Mouse (Mus musculus) neural tube, embryonic 11.5 days (tissue): ENCODE data around the gene Dock11. TPM values are rescaled to one million over a fixed set of nuclear protein-coding genes. Genes with fewer than 3 reads are reported as not detected.

Experiments
- ATAC-seq: fragments of 200-750 bp; cut with Nextera tagmentation; 2 replicates; pipeline ENCODE4 v1.8.0; 2017; ENCODE audit warnings: moderate number of reproducible peaks, mild to moderate bottlenecking, moderate TSS enrichment, moderate library complexity; ENCODE audit not compliant: insufficient read depth, low FRiP score, low TSS enrichment
- DNase-seq: peaks from one replicate; pipeline ENCODE4 v3.0.0-alpha.2; 2015; ENCODE audit warnings: low spot score
- H3K27ac ChIP-seq: fragments of 300-500 bp; sonication (generic); 2 replicates; pipeline ENCODE4 v1.5.1; 2014; ENCODE audit warnings: low read depth, mild to moderate bottlenecking, low read length
- H3K27me3 ChIP-seq: fragments of 300-500 bp; sonication (generic); 2 replicates; pipeline ENCODE4 v1.6.1; 2014; ENCODE audit warnings: mild to moderate bottlenecking, low read length, mixed read lengths; ENCODE audit not compliant: control insufficient read depth, insufficient read depth
- H3K36me3 ChIP-seq: fragments of 300-500 bp; sonication (generic); 2 replicates; pipeline ENCODE4 v1.6.1; 2014; ENCODE audit warnings: mild to moderate bottlenecking, low read length, moderate library complexity, mixed read lengths; ENCODE audit not compliant: control insufficient read depth, insufficient read depth
- H3K4me1 ChIP-seq: fragments of 300-500 bp; sonication (generic); 2 replicates; pipeline ENCODE4 v1.6.1; 2014; ENCODE audit warnings: low read length, mixed read lengths; ENCODE audit not compliant: control insufficient read depth, insufficient read depth
- H3K4me2 ChIP-seq: fragments of 300-500 bp; sonication (generic); 2 replicates; pipeline ENCODE4 v1.6.1; 2014; ENCODE audit warnings: low read depth, mild to moderate bottlenecking, moderate library complexity
- H3K4me3 ChIP-seq: fragments of 300-500 bp; sonication (generic); 2 replicates; pipeline ENCODE4 v1.5.1; 2014; ENCODE audit warnings: low read depth, low read length
- H3K9ac ChIP-seq: fragments of 300-500 bp; sonication (generic); 2 replicates; pipeline ENCODE4 v1.6.1; 2014; ENCODE audit warnings: mild to moderate bottlenecking, low read length
- H3K9me3 ChIP-seq: fragments of 300-500 bp; sonication (generic); 2 replicates; pipeline ENCODE4 v1.6.1; 2016; ENCODE audit warnings: low read length; ENCODE audit not compliant: control insufficient read depth
- WGBS: fragments of 180-500 bp; shearing (Covaris S2); extraction: QIAGEN DNeasy Blood & Tissue Kit; methylation state at CpG from one replicate; pipeline ENCODE4 v1.1.7; 2014; 5-methylcytosine and 5-hydroxymethylcytosine counted together
- polyA plus RNA-seq: library from polyadenylated mRNA; unstranded; fragments of >200 nt; fragmentation: Nextera tagmentation; extraction: Ambion mirVana; gene quantifications from 2 replicates; pipeline ENCODE4 v1.2.1, GENCODE M21; 2014

Gene Dock11
- polyA plus RNA-seq, 1 experiment from 2014 or later, result 32.0 TPM

DNA sequence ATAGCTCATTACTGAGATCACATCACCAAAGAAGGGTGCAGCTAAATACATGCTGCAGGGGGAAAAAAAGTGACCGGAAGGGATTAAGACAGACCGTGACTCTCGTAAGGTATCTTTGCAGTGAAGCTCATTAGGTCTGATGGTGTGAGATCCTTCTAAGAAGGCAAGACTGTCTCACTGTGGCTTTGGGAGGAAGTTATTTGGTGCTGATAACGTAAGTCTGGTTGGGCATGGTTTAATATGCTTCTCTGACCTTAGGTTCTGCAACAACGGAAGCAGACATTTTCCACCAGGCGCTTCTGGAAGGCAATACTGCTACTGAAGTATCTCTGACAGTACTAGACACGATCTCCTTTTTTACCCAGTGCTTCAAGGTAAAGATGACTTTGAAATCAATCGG, 145.4 kb downstream of the Dock11 start:
- DNase-seq, result no peak
- ATAC-seq, result no peak
- no peaks in the 10 kb centered on the region for H3K9me3 ChIP-seq
- no peaks in the 10 kb centered on the region for H3K36me3 ChIP-seq
- H3K9ac ChIP-seq, result no peak overlapping the region
- H3K4me2 ChIP-seq, result no peak overlapping the region
- no peak overlapping the region for H3K4me3 ChIP-seq
- 88% methylated on average over 8 of the region's 8 CpGs for WGBS
- no peaks in the 10 kb centered on the region for H3K4me1 ChIP-seq
- no peak overlapping the region for H3K27ac ChIP-seq
- no peaks in the 10 kb centered on the region for H3K27me3 ChIP-seq

DNA sequence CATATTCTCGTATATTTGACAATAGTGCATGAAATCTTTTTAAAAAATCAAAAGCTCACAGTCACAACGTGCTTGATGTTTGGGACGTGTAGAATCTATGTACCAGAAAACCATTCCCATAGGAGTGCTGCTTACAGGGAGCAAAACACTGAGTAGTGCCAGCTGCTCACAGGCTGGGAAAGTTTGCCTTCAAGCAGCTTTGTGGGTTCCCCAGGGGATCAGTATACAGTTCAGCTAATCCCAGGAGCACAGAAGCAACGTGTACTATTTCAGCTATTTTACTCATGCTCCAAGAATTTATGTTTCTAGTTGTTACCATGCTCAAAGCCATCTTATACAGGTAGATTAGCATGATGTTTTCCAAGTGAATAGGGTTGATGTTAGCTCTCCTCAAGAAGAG, 157.1 kb downstream of the Dock11 start:
- Histone ChIP-seq H3K4me2 (no peak overlapping the region), H3K4me3 (no peak overlapping the region), H3K36me3 (no peaks in the 10 kb centered on the region), H3K27me3 (no peaks in the 10 kb centered on the region), H3K27ac (no peak overlapping the region), H3K4me1 (no peaks in the 10 kb centered on the region), H3K9me3 (no peaks in the 10 kb centered on the region), H3K9ac (no peak overlapping the region)
- ATAC-seq, result no peak
- DNase-seq, result no peak
- WGBS, result 83% methylated on average over 4 of the region's 4 CpGs

GRCm38 (mm10) chrX:36047451-36047850, 158.8 kb downstream of the Dock11 start:
- H3K4me2 ChIP-seq, result no peak overlapping the region
- ATAC-seq (no peak), DNase-seq (no peak)
- H3K4me3 ChIP-seq, result no peak overlapping the region
- H3K9me3 ChIP-seq, result no peaks in the 10 kb centered on the region
- no peaks in the 10 kb centered on the region for H3K27me3 ChIP-seq
- 96% methylated on average over 1 of the region's 1 CpGs for WGBS
- H3K27ac ChIP-seq, result no peak overlapping the region
- H3K36me3 ChIP-seq, result no peaks in the 10 kb centered on the region
- H3K4me1 ChIP-seq, result no peaks in the 10 kb centered on the region
- no peak overlapping the region for H3K9ac ChIP-seq

GRCm38 (mm10) chrX:36050312-36050711, 161.7 kb downstream of the Dock11 start:
- Histone ChIP-seq H3K27ac (no peak overlapping the region), H3K4me3 (no peak overlapping the region), H3K9me3 (no peaks in the 10 kb centered on the region), H3K4me2 (no peak overlapping the region), H3K36me3 (no peaks in the 10 kb centered on the region), H3K27me3 (no peaks in the 10 kb centered on the region), H3K9ac (no peak overlapping the region), H3K4me1 (no peaks in the 10 kb centered on the region)
- ATAC-seq, result no peak
- no peak for DNase-seq

GRCm38 (mm10) chrX:36073997-36074396, 185.4 kb downstream of the Dock11 start:
- Histone ChIP-seq H3K9ac (no peak overlapping the region), H3K36me3 (no peaks in the 10 kb centered on the region), H3K27me3 (no peaks in the 10 kb centered on the region), H3K4me2 (no peak overlapping the region), H3K27ac (no peak overlapping the region), H3K4me1 (no peaks in the 10 kb centered on the region), H3K9me3 (no peaks in the 10 kb centered on the region), H3K4me3 (no peak overlapping the region)
- 75% methylated on average over 2 of the region's 2 CpGs for WGBS
- DNase-seq, result no peak
- no peak for ATAC-seq

DNA sequence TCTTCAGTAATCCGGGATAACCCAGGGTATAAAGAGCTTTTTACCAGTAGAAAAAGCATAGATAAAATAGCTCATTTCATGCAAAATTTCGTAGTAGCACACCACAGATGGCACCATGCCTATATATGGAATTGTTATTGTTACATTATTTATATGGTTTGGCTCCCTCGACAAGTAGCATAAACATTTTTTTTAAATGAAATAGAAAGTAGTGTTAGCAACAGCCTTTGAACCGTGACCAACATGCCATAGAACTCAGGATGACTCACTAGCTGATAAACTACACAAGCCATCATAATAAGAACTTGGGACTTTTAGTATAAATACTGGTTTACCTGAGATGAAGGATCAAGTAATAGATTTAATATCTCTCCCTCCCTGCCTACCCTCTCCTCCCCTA, 188.5 kb downstream of the Dock11 start:
- no peak overlapping the region for H3K4me2 ChIP-seq
- WGBS, result 86% methylated on average over 4 of the region's 4 CpGs

GRCm38 (mm10) chrX:36082917-36083316, 194.3 kb downstream of the Dock11 start:
- ATAC-seq (no peak), DNase-seq (no peak)
- Histone ChIP-seq H3K27me3 (no peaks in the 10 kb centered on the region), H3K4me3 (no peak overlapping the region), H3K36me3 (no peaks in the 10 kb centered on the region), H3K4me2 (no peak overlapping the region), H3K9me3 (no peaks in the 10 kb centered on the region), H3K4me1 (no peaks in the 10 kb centered on the region), H3K9ac (no peak overlapping the region), H3K27ac (no peak overlapping the region)
- 62% methylated on average over 1 of the region's 1 CpGs for WGBS

More for the DNA sequence above, 188.5 kb downstream of the Dock11 start:
- H3K27me3 ChIP-seq, result no peaks in the 10 kb centered on the region
- DNase-seq (no peak), ATAC-seq (no peak)
- no peaks in the 10 kb centered on the region for H3K36me3 ChIP-seq
- no peak overlapping the region for H3K9ac ChIP-seq
- no peaks in the 10 kb centered on the region for H3K9me3 ChIP-seq
- H3K4me1 ChIP-seq, result no peaks in the 10 kb centered on the region
- no peak overlapping the region for H3K4me3 ChIP-seq
- no peak overlapping the region for H3K27ac ChIP-seq

- Histone ChIP-seq H3K9me3 (no peaks in the 10 kb centered on the region), H3K27me3 (no peaks in the 10 kb centered on the region), H3K4me1 (no peaks in the 10 kb centered on the region), H3K4me3 (no peak overlapping the region), H3K9ac (no peak overlapping the region), H3K4me2 (no peak overlapping the region), H3K36me3 (no peaks in the 10 kb centered on the region), H3K27ac (no peak overlapping the region)
- ATAC-seq (no peak), DNase-seq (no peak)
- 88% methylated on average over 6 of the region's 6 CpGs for WGBS
These were observed 200.0 kb downstream of the Dock11 start for GRCm38 (mm10) chrX:36088464-36089256.

DNA sequence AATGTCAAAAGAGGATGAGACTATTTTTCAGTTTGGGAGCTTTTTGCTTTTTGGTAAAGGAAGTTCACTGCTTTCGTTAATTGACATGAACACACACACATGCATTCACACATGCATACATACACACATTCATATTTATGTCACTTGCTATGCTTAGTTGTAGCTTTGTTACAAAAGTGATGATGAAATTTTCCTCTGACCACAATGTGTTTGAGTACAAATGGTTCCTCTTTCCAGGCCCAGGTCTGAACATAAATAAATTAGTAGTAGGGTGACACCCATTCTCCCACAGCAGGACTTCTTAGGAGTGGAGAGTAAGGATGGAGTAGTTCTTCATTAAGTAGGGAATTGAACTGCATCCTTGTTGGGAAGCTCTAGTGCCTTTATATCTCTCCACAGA, 212.3 kb downstream of the Dock11 start:
- Histone ChIP-seq H3K36me3 (no peaks in the 10 kb centered on the region), H3K4me1 (no peaks in the 10 kb centered on the region), H3K9me3 (no peaks in the 10 kb centered on the region), H3K9ac (no peak overlapping the region), H3K27me3 (no peaks in the 10 kb centered on the region), H3K4me2 (no peak overlapping the region), H3K4me3 (no peak overlapping the region), H3K27ac (no peak overlapping the region)
- no peak for ATAC-seq
- DNase-seq, result no peak
- WGBS, result 85% methylated on average over 1 of the region's 1 CpGs
